Mouse (Mus musculus) bone marrow, adult 2 months (tissue): Measurements from ENCODE around the gene Ankrd42. TPM values are rescaled to one million over a fixed set of nuclear protein-coding genes. Genes with fewer than 3 reads are reported as not detected.

Experiments
- H3K27ac ChIP-seq: fragments of 200-500 bp; 2 replicates; pipeline ENCODE4 v1.5.1; 2012; ENCODE audit warnings: low read depth, mild to moderate bottlenecking, control low read depth, inconsistent platforms, low read length; ENCODE audit not compliant: control insufficient read depth, poor library complexity, insufficient read depth
- H3K4me1 ChIP-seq: fragments of 200-500 bp; 2 replicates; pipeline ENCODE4 v1.6.1; 2011; ENCODE audit warnings: low read length; ENCODE audit not compliant: control insufficient read depth, insufficient read depth
- H3K4me3 ChIP-seq: fragments of 200-500 bp; replicated peaks from 2 replicates; pipeline ENCODE3; 2011; ENCODE audit warnings: mild to moderate bottlenecking, low read depth, low read length, control low read depth; ENCODE audit not compliant: control insufficient read depth
- CTCF ChIP-seq: fragments of 200-500 bp; IDR thresholded peaks from 2 replicates; pipeline ENCODE4 v1.5.1; 2011; ENCODE audit warnings: low read length, control low read depth; ENCODE audit not compliant: control insufficient read depth, insufficient read depth
- POLR2A ChIP-seq: fragments of 200-500 bp; IDR thresholded peaks from 2 replicates; pipeline ENCODE4 v1.6.1; 2011; ENCODE audit warnings: low read depth, mild to moderate bottlenecking, control low read depth, low read length, borderline replicate concordance; ENCODE audit not compliant: control insufficient read depth
- WGBS: fragments of 180-500 bp; shearing (Covaris S2); methylation state at CpG from one replicate; pipeline ENCODE4 v1.1.7; 2018; 5-methylcytosine and 5-hydroxymethylcytosine counted together
- polyA plus RNA-seq: library from polyadenylated mRNA; stranded (reverse); fragments of >200 nt; gene quantifications from 2 replicates; pipeline ENCODE4 v1.2.4, GENCODE M21; 2011; ENCODE audit warnings: low replicate concordance; ENCODE audit not compliant: missing spikeins, insufficient read depth, insufficient read length

Gene Ankrd42
- polyA plus RNA-seq, 1 experiment = 0.95 TPM

DNA sequence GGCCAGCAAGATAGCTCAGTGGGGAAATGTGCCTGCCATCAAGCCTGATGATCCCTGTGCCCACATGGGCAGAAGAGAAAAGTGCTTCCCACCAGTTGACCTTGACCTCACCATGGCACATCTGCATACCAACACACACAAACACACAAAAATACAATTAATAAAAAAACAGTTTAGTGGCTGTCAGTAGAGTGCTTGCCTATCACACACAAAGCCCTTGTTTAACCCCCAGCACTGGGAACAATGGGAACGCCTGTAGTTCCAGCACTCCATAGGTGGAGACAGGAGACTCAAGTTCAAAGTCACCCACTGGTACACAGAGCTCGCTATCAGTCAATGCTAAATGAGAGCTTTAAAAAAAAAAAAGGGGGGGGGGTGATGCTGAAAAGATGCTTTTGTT is 19.4 kb upstream of the Ankrd42 start:
- 77% methylated on average over 2 of the region's 2 CpGs for WGBS
- H3K4me3 ChIP-seq = no peak overlapping the region
- no peaks in the 10 kb centered on the region for H3K4me1 ChIP-seq
- no peak overlapping the region for H3K27ac ChIP-seq
- TF ChIP-seq CTCF = no peak
- TF ChIP-seq POLR2A = no peak

GRCm38 (mm10) chr7:92653329-92653728 is 16.4 kb upstream of the Ankrd42 start:
- no peaks in the 10 kb centered on the region for H3K4me1 ChIP-seq
- 40% methylated on average over 1 of the region's 1 CpGs for WGBS
- no peak overlapping the region for H3K27ac ChIP-seq
- no peak overlapping the region for H3K4me3 ChIP-seq
- TF ChIP-seq CTCF = no peak
- no peak for TF ChIP-seq POLR2A

DNA sequence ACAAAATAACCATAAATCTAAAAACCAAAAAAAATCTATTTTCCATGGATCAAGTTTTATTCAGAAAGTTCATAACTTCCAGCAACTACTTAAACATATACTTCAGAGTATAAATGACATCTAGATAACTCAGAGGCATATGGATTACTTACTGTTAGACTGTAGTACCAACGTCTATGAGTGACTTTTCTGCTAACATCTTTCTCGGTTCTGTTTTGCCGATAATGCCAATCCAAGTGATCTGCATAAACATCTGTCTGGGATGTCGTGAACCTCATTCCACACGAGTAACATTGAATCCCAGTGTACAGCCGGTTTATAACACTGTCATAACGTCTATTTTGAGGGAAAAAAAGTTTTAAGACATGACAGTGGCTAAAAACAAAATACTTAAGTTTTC is 10.8 kb upstream of the Ankrd42 start:
- Histone ChIP-seq H3K27ac (no peak overlapping the region), H3K4me1 (no peaks in the 10 kb centered on the region), H3K4me3 (no peak overlapping the region)
- TF ChIP-seq CTCF = no peak
- no peak for TF ChIP-seq POLR2A
- WGBS = 85% methylated on average over 7 of the region's 7 CpGs

DNA sequence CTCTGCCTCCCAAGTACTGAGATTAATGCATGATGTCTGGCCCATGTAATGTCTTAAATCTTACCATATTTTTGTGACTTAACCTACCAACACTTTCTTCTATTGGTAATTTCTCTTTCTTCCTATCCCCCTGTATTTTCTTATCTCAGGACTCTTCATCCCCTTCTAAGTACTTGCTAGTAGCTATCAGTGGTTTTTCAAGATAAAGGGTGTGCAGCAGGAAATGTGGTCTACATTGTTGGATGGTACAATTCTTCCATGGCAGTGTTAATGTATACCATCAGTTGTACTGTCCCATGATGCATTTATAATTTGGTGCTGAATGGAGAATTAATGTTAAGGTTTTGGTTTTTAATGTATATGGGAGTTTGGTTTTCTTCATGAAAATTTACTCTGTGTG is 5.4 kb upstream of the Ankrd42 start:
- Histone ChIP-seq H3K27ac (no peak overlapping the region), H3K4me3 (no peak overlapping the region), H3K4me1 (no peaks in the 10 kb centered on the region)
- TF ChIP-seq POLR2A = no peak
- no peak for TF ChIP-seq CTCF

DNA sequence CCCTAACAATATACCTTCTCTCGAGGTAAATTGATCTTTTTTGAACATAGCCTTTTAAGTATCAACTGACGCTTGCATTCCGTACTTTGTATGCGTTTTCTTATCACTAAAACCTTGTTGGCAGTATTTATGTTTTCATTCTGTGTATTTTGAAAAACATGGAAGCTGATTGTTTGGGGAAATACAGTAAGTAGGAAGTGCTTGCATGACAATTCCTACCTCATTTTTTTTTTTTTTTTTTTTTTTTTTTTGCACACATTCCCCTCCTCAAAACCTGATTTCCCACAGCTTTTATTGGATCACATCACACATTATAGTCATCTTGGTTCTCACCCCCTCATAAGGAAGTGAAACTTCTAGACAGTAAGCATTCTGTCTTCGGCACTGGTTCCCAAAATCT is 1.1 kb upstream of the Ankrd42 start:
- WGBS = 71% methylated on average over 5 of the region's 5 CpGs
- no peak overlapping the region for H3K27ac ChIP-seq
- TF ChIP-seq CTCF (no peak), POLR2A (no peak)
- H3K4me1 ChIP-seq = peaks cover 1% of the 10 kb centered on the region
- H3K4me3 ChIP-seq = no peak overlapping the region

DNA sequence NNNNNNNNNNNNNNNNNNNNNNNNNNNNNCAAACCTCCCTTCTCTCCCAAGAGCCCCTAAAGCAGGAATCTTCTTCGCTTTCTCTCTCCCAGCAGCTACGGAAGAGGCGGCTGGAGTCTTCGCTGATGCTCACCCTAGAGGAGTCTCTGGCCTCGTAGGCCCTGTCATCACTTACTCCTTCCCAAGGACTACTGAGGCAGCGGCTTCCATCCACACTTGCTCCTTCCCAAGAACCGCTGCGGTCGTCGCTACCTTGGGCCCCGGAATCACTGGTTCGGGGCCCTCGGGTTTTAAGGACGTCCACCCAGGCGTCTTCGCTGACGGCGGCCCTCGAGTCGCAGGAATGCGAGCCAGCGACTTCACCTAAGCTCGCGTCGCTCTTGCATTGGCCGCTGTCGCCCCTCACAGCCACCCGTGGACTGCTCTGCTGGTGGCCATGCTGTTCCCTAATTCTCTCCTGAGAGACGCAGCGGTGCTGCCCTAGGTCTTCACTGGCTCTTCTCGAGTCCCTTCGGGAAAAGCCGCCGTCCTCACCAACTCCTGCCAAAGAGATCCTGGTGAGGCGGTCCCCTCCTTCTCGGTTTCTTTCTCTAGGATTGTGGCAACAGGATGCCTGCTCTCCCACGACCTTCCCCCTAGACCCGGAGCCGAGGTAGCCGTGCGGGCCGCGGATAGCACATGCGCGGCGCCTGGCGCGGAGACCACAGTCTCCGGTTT is 489 bp downstream of the Ankrd42 start:
- WGBS = 5% methylated on average over 49 of the region's 49 CpGs
- Histone ChIP-seq H3K4me3 (peak overlapping the region; percentile 77), H3K27ac (no peak overlapping the region; the same call in 1 of the 2 replicates), H3K4me1 (peaks cover 1% of the 10 kb centered on the region)
- TF ChIP-seq POLR2A (no peak), CTCF (no peak)

- 38% methylated on average over 2 of the region's 2 CpGs for WGBS
- TF ChIP-seq POLR2A (no peak), CTCF (no peak)
Measured at GRCm38 (mm10) chr7:92630167-92630566, 6.8 kb downstream of the Ankrd42 start.

GRCm38 (mm10) chr7:92624488-92624887 is 12.5 kb downstream of the Ankrd42 start:
- Histone ChIP-seq H3K27ac (no peak overlapping the region), H3K4me3 (no peak overlapping the region), H3K4me1 (no peaks in the 10 kb centered on the region)
- 33% methylated on average over 2 of the region's 2 CpGs for WGBS
- no peak for TF ChIP-seq POLR2A

More at GRCm38 (mm10) chr7:92630167-92630566, 6.8 kb downstream of the Ankrd42 start:
- no peak overlapping the region for H3K4me3 ChIP-seq
- no peak overlapping the region for H3K27ac ChIP-seq
- no peaks in the 10 kb centered on the region for H3K4me1 ChIP-seq

DNA sequence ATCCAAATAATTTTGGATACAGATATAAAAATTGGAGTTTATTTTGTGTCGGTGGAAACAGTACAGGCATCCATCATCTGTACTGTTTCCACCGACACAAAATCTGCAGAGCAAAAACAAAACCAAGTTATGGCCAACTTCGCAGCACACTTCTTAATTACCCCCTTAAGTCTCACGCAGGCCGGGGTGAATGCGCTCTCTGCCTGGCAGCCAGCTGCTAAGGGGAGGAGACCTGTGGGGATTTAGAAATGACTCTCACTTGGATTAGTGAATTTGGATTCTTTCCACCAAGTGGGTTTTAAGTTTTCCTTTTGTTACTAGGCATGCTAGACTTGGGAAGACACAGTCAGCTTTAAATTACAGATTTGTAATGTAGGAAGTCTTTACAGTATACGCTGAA is 26.1 kb downstream of the Ankrd42 start:
- H3K4me1 ChIP-seq = no peaks in the 10 kb centered on the region
- TF ChIP-seq CTCF = no peak
- TF ChIP-seq POLR2A = no peak
- no peak overlapping the region for H3K4me3 ChIP-seq
- H3K27ac ChIP-seq = no peak overlapping the region
- WGBS = 80% methylated on average over 7 of the region's 7 CpGs
